ENCODE assay signal across 10 mouse cellular contexts in the genomic region with DNA sequence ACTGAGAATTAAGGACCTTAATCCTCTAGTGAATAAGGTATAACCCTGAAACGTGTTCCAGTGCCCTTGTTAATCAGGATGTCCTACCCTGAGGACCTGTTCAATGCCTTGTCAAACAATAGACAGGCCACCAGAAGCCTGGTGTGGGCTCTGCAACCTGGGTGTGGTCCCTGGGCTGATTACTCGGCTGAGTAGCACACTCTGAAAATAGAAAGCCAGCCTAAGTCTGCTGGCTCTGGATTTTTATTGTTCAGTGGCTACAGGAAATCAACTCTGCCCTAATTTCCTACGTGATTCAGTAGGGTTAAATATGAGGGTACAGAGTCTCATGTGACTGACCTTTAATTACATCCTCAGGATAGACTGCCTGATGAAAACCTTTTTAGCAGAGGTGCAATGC.
A peak's percentile ranks its signal among the peaks of the same experiment; 100 is the strongest.
DNase-seq lines count a peak whose midpoint lies in the region; ATAC-seq lines count a peak whose summit lies in the region.
"Had no signal": no experiment of that assay in that cellular context is flagged by ENCODE, and none has a peak within 500 bp of the region (broad histone marks: within the 10 kb centered on the region; RNA-seq: fewer than 3 reads in every experiment).

No protein-coding gene starts in this region.

- H3K36me3 ChIP-seq in heart, embryonic 16.5 days (ENCODE audit: control insufficient read depth, insufficient read depth) = no peaks in the 10 kb centered on the region
- no peaks in the 10 kb centered on the region for H3K36me3 ChIP-seq in neural tube, embryonic 15.5 days
- H3K36me3 ChIP-seq: embryonic facial prominence, embryonic 12.5 days; midbrain, embryonic 13.5 days had no signal

- H3K27ac ChIP-seq in heart, embryonic 16.5 days (ENCODE audit: low read length) = no peak overlapping the region
- no peak overlapping the region for H3K27ac ChIP-seq in neural tube, embryonic 15.5 days (replicated peaks)
- H3K27ac ChIP-seq: embryonic facial prominence, embryonic 12.5 days; midbrain, embryonic 13.5 days had no signal

- no peaks in the 10 kb centered on the region for H3K27me3 ChIP-seq in heart, embryonic 16.5 days (ENCODE audit: control insufficient read depth, insufficient read depth, low read length)
- no peaks in the 10 kb centered on the region for H3K27me3 ChIP-seq in neural tube, embryonic 15.5 days (replicated peaks)
- H3K27me3 ChIP-seq: embryonic facial prominence, embryonic 12.5 days; midbrain, embryonic 13.5 days had no signal

- peak; percentile 22 to 52 for DNase-seq in adrenal gland, adult (ENCODE audit: inconsistent age in 2 of 2, low spot score in 1 of 2)
- no peak for DNase-seq in adrenal gland, adult 18-20 months (ENCODE audit: low spot score in 2 of 2)
- peak; percentile 51 for DNase-seq in 3T3-L1 (ENCODE audit: low read depth, low spot score)
- DNase-seq in kidney, postnatal 4 days = peak; percentile 5 to 26
- no peak for DNase-seq in cerebellum, postnatal 36 days
- no peak for DNase-seq in urinary bladder, postnatal 4 days (ENCODE audit: low spot score in 2 of 2)

- no peak overlapping the region for H3K9ac ChIP-seq in heart, embryonic 16.5 days (ENCODE audit: low read length)
- no peak overlapping the region for H3K9ac ChIP-seq in neural tube, embryonic 15.5 days (replicated peaks)
- H3K9ac ChIP-seq: embryonic facial prominence, embryonic 12.5 days; midbrain, embryonic 13.5 days had no signal

- H3K4me1 ChIP-seq in heart, embryonic 16.5 days (ENCODE audit: control insufficient read depth, insufficient read depth, low read length) = no peaks in the 10 kb centered on the region
- H3K4me1 ChIP-seq in neural tube, embryonic 15.5 days = no peaks in the 10 kb centered on the region
- H3K4me1 ChIP-seq: embryonic facial prominence, embryonic 12.5 days had no signal

- WGBS in heart, embryonic 16.5 days = 11% methylated on average over 3 of the region's 3 CpGs
- WGBS in neural tube, embryonic 15.5 days = 41% methylated on average over 3 of the region's 3 CpGs

- no peak overlapping the region for H3K4me2 ChIP-seq in heart, embryonic 16.5 days (ENCODE audit: low read depth, low read length)
- H3K4me2 ChIP-seq in neural tube, embryonic 15.5 days = no peak overlapping the region
- H3K4me2 ChIP-seq: embryonic facial prominence, embryonic 12.5 days; midbrain, embryonic 13.5 days had no signal

- no peak overlapping the region for H3K4me3 ChIP-seq in heart, embryonic 16.5 days (ENCODE audit: low read length)
- no peak overlapping the region for H3K4me3 ChIP-seq in neural tube, embryonic 15.5 days (replicated peaks)
- H3K4me3 ChIP-seq: embryonic facial prominence, embryonic 12.5 days; midbrain, embryonic 13.5 days had no signal

- no peaks in the 10 kb centered on the region for H3K9me3 ChIP-seq in heart, embryonic 16.5 days (replicated peaks; ENCODE audit: control insufficient read depth, low read length)
- H3K9me3 ChIP-seq in neural tube, embryonic 15.5 days (replicated peaks) = no peaks in the 10 kb centered on the region
- H3K9me3 ChIP-seq: embryonic facial prominence, embryonic 12.5 days; midbrain, embryonic 13.5 days had no signal

- peak; percentile 78; the same call in 1 of the 2 replicates for ATAC-seq in heart, embryonic 16.5 days (replicated peaks; ENCODE audit: extremely low read depth, insufficient read depth, low FRiP score)
- no peak for ATAC-seq in neural tube, embryonic 15.5 days (ENCODE audit: low FRiP score)
- ATAC-seq: midbrain, embryonic 13.5 days had no signal

Comparison
In these comparisons a context has a peak if more than half of its experiments do, and no peak if none do; other contexts are left out.
1. DNase-seq: peak in adrenal gland, adult (2 of 2), 3T3-L1 (single experiment) and kidney, postnatal 4 days (2 of 2); none in adrenal gland, adult 18-20 months (0 of 2), cerebellum, postnatal 36 days (0 of 2) and urinary bladder, postnatal 4 days (0 of 2).